Mouse (Mus musculus): ENCODE measurements around the gene Gm20888. TPM values are rescaled to one million over a fixed set of nuclear protein-coding genes. Genes with fewer than 3 reads are reported as not detected.
"Not testable (repeated sequence)": the region's sequence is repeated elsewhere in the genome, so short reads cannot be mapped to it uniquely, and the experiment has no call there.

Gm20888 gene
- not detected in 2 replicates for polyA plus RNA-seq (2016; fragmentation: Nextera tagmentation; extraction: Ambion mirVana)

- no CpG with 5 or more reads among the region's 6 CpGs for WGBS
- ATAC-seq (ENCODE audit: insufficient number of reproducible peaks, low FRiP score); H3K9ac ChIP-seq; H3K4me3 ChIP-seq; H3K4me1 ChIP-seq (replicated peaks); H3K27ac ChIP-seq (ENCODE audit: poor library complexity, severe bottlenecking); H3K9me3 ChIP-seq (replicated peaks); H3K27me3 ChIP-seq (replicated peaks); H3K36me3 ChIP-seq; H3K4me2 ChIP-seq: not testable (repeated sequence)
Measured at GRCm38 (mm10) chrY:70441582-70441981, at the start of gene Gm20888. Gm20888 (plus strand) TSS chrY:70441882.

Other genes starting within 250 kb of the Gm20888 start
- not detected in 2 replicates for gene Gm21118, start 168.2 kb upstream of the Gm20888 start, polyA plus RNA-seq (2016; fragmentation: Nextera tagmentation; extraction: Ambion mirVana)
- gene Gm29423, start 138.6 kb upstream of the Gm20888 start, polyA plus RNA-seq (2016; fragmentation: Nextera tagmentation; extraction: Ambion mirVana), result not detected in 2 replicates
- gene Gm29644, start 138.5 kb upstream of the Gm20888 start, polyA plus RNA-seq (2016; fragmentation: Nextera tagmentation; extraction: Ambion mirVana), result not detected in 2 replicates

All from heart, embryonic 12.5 days (tissue).